Mouse (Mus musculus): ENCODE measurements around the gene P2rx6. TPM values are rescaled to one million over a fixed set of nuclear protein-coding genes. Genes with fewer than 3 reads are reported as not detected.
A peak's percentile ranks its signal among the peaks of the same experiment; 100 is the strongest.

The P2rx6 gene
- polyA plus RNA-seq, 1 experiment from 2014 or later, result 2.8 TPM

DNA sequence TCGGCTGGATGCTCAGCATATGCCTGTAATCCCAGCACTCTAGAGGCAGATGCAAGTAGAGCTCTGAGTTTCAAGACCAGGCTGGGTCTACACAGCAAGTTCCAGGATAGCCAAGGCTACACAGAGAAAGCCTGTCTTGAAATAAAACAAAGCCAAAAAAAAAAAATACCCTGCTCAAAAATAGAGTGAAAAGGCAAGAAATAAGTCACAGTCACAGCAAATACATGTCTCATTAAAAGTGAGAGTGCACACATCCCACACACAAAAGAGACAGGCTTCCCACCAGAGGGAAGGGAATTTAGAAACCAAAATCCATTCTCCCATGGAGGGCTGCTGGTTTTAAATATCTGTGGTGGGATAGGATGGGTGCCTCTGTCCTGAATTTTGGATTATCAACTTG is 1.9 kb downstream of the P2rx6 start:
- WGBS, result 23% methylated on average over 1 of the region's 1 CpGs
- Histone ChIP-seq H3K9me3 (replicated peaks) (no peaks in the 10 kb centered on the region), H3K36me3 (no peaks in the 10 kb centered on the region), H3K4me1 (peaks cover 24% of the 10 kb centered on the region), H3K4me3 (replicated peaks) (no peak overlapping the region), H3K27ac (replicated peaks) (no peak overlapping the region), H3K9ac (replicated peaks) (no peak overlapping the region), H3K4me2 (no peak overlapping the region), H3K27me3 (replicated peaks) (peaks cover 31% of the 10 kb centered on the region; the same call in 1 of the 2 replicates)
- no peak for ATAC-seq (ENCODE audit: low FRiP score)

DNA sequence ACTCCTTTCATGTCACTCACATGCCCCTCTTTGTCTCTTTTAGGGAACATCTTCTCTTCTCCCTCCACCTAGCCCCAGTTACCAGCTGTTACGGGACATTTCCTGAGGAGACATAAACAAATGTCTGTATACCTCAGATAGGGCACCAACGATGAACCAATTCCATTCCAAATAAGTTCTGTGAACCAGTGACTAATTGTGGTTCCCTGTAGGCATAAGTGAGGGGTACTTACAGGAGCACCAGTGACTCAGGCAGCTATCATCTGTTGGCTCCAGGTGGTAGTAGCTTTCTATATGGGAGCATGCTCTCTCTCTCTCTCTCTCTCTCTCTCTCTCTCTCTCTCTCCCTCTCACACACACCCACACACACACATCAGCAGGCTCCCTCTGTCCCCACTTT is 2.5 kb downstream of the P2rx6 start:
- H3K4me3 ChIP-seq (replicated peaks), result no peak overlapping the region
- 79% methylated on average over 2 of the region's 2 CpGs for WGBS
- H3K9ac ChIP-seq (replicated peaks), result no peak overlapping the region
- no peak for ATAC-seq (ENCODE audit: low FRiP score)
- H3K27ac ChIP-seq (replicated peaks), result no peak overlapping the region
- peaks cover 18% of the 10 kb centered on the region for H3K4me1 ChIP-seq
- H3K36me3 ChIP-seq, result no peaks in the 10 kb centered on the region
- no peaks in the 10 kb centered on the region for H3K9me3 ChIP-seq (replicated peaks)
- peaks cover 30% of the 10 kb centered on the region; the same call in 1 of the 2 replicates for H3K27me3 ChIP-seq (replicated peaks)
- H3K4me2 ChIP-seq, result no peak overlapping the region

DNA sequence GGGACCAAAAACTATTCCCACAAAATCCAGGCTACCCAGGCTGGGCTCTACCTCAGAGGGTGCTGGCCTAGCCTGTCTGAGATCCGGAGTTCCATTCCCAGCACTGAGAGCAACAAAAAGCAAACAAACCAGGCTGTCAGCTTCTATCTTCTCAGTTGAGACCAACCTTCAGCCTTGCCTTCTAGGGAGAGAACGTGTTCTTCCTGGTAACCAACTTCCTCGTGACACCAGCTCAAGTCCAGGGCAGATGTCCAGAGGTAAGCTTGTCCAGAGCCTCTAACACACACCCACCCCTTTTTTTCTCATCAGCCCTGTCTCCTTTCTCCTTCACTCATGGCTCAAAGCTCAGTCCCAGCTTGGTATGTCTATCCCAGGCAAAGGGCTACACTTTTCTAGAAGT is 3.1 kb downstream of the P2rx6 start:
- ATAC-seq (ENCODE audit: low FRiP score), result no peak
- no peaks in the 10 kb centered on the region for H3K9me3 ChIP-seq (replicated peaks)

DNA sequence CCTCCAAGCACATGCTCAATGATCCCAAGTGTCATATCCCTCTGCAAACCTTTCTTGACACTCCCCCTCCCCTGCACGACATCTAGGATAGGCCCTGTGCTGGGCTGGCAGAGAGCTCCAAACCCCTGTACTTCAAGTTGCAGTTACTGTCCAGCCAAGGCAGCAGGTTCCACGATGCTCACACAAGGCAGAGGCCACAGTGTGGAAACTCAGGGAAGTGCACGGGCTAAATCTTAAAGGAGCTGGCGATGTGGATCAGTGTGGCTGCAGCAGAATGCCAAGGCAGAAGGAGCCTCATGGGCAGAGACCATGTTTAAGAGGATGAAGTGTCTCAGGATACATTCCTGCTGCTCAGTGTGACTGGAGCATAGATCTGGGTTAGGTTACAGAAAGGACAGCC is 4.5 kb downstream of the P2rx6 start:
- no peak for ATAC-seq (ENCODE audit: low FRiP score)
- Histone ChIP-seq H3K4me2 (no peak overlapping the region), H3K36me3 (no peaks in the 10 kb centered on the region), H3K27me3 (replicated peaks) (peaks cover 13% of the 10 kb centered on the region; the same call in 1 of the 2 replicates), H3K4me3 (replicated peaks) (no peak overlapping the region), H3K9me3 (replicated peaks) (no peaks in the 10 kb centered on the region), H3K27ac (replicated peaks) (no peak overlapping the region), H3K9ac (replicated peaks) (no peak overlapping the region), H3K4me1 (peaks cover 10% of the 10 kb centered on the region)
- 28% methylated on average over 4 of the region's 4 CpGs for WGBS

More for the DNA sequence above, 3.1 kb downstream of the P2rx6 start:
- H3K9ac ChIP-seq (replicated peaks), result no peak overlapping the region
- no peak overlapping the region for H3K27ac ChIP-seq (replicated peaks)
- no peak overlapping the region for H3K4me3 ChIP-seq (replicated peaks)
- H3K27me3 ChIP-seq (replicated peaks), result peaks cover 24% of the 10 kb centered on the region; the same call in 1 of the 2 replicates
- no peaks in the 10 kb centered on the region for H3K36me3 ChIP-seq
- H3K4me2 ChIP-seq, result no peak overlapping the region
- WGBS, result 65% methylated on average over 3 of the region's 3 CpGs
- peaks cover 16% of the 10 kb centered on the region for H3K4me1 ChIP-seq

DNA sequence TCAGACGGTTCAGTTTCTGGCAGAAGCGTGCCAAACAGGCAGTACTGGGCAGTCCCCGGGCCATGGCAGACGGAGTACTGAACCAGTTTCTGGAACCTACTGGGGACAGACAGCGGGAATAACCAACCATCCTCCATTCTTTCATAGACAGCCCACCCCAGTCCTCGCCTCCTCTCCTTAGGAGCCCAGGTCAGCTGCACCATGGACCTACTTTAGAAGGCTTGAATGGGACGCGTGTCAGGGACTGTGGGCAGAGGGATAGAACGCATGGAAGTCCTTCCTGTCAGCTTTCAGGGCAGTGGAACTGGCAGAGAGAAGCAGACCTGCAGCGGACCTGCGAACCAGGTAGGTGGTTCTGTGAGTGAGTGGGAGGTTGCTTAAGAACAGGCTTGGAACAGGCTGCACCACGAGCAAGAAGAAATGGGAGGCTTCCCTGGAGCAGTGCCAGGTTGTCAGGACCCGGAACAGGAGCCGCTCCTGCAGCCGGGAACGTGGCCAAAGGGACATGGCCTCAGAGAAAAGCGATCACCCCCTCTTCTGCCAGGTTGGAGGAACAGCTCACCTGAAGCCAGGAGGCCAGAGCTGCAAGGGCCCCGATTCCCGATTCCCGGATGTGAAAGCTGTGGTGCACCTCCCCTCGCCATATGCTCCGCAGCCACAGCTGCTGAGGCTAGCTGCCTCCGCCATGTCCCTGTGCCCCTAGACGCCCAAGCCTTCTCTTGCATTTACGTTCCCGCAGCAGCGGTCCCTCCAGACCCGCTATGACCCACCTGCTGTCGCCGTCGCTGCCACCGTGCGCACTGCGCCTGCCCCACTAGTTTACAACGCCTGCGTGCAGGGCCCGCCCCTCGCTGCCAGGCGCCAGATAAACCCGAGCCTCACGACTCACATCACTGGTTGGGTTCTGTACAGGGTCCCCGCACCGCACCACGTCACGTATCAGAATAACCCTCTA is 14.5 kb downstream of the P2rx6 start:
- Histone ChIP-seq H3K36me3 (peaks cover 10% of the 10 kb centered on the region), H3K27ac (replicated peaks) (peak overlapping the region; percentile 69), H3K9ac (replicated peaks) (peak overlapping the region; percentile 74), H3K4me3 (replicated peaks) (peak overlapping the region; percentile 47), H3K4me1 (peaks cover 28% of the 10 kb centered on the region), H3K27me3 (replicated peaks) (peaks cover 24% of the 10 kb centered on the region), H3K4me2 (peak overlapping the region; percentile 72), H3K9me3 (replicated peaks) (no peaks in the 10 kb centered on the region)
- peak; percentile 92 for ATAC-seq (ENCODE audit: low FRiP score)
- 14% methylated on average over 45 of the region's 45 CpGs for WGBS

DNA sequence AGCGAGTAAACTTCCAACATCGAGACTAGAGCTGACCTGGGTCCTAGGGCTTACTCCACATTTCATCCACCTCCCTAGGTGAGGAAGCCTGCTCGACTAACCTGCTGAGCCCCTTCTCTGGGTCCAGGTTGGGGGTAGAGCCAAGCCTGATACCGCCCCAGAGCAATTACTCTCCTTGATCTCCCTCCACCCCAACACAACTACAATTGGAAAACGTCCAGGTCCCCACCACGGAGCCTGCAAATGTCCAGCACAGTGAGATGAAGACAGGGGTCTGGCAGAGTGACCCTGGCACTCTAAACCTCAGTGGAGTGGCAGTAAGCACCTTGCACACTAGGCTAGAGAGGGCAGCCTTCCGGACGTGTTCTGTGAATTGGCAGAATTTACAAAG is 15.1 kb downstream of the P2rx6 start:
- Histone ChIP-seq H3K4me2 (peak overlapping the region; percentile 72), H3K27ac (replicated peaks) (peak overlapping the region; percentile 69; the same call in 1 of the 2 replicates), H3K36me3 (peaks cover 10% of the 10 kb centered on the region), H3K27me3 (replicated peaks) (peaks cover 24% of the 10 kb centered on the region), H3K9me3 (replicated peaks) (no peaks in the 10 kb centered on the region), H3K9ac (replicated peaks) (peak overlapping the region; percentile 74), H3K4me1 (peaks cover 28% of the 10 kb centered on the region), H3K4me3 (replicated peaks) (peak overlapping the region; percentile 47)
- 12% methylated on average over 8 of the region's 8 CpGs for WGBS
- ATAC-seq (ENCODE audit: low FRiP score), result no peak

DNA sequence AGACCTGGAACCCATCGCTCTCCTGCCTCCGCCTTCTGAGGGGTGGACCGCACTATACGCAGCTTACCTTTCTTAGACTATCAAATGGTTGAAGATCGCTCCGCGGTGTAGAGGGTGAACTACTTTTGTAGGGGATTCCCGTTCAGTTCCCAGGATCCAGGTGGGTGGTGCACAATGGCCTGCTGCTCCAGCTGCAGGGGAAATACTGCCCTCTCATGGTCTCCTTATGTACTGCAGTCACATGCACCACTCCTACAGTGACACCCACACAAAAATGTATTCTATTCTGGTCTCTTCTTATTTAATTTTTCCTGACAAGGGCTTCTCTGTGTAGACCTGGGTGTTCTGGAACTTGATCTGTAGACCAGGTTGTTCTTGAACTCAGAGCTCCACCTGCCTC is 21.4 kb downstream of the P2rx6 start, which contains the start of gene Slc7a4:
TSS of gene Slc7a4 (minus strand) at position 151 of the 400 bp plus-strand sequence.
- Histone ChIP-seq H3K27me3 (replicated peaks) (peaks cover 4% of the 10 kb centered on the region; the same call in 1 of the 2 replicates), H3K4me3 (replicated peaks) (no peak within 1 kb of the TSS), H3K9me3 (replicated peaks) (no peaks in the 10 kb centered on the region), H3K4me2 (no peak within 1 kb of the TSS), H3K27ac (replicated peaks) (no peak within 1 kb of the TSS), H3K36me3 (no peaks in the 10 kb centered on the region), H3K4me1 (no peaks in the 10 kb centered on the region), H3K9ac (replicated peaks) (no peak within 1 kb of the TSS)
- 14% methylated on average over 8 of the region's 8 CpGs for WGBS
- no peak for ATAC-seq (ENCODE audit: low FRiP score)

DNA sequence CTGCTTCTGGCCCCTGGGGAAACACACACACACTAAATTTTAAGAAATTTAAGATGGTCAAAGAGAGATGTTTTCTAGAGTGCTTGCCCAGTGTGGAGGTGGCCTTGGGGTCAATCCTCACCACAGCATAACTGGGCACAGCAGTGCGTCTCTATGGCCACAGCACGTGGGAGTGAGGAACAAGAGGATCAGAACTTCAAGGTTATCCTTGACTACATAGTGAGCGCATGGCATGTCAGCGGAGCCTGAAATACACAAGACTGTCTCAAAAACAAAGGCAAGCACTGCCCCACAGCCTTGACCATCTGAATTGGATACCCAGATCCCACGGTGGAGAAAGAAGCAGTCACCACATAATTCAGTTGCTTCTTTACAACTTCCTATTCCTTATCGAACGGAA is 22.9 kb downstream of the P2rx6 start:
- Histone ChIP-seq H3K4me3 (replicated peaks) (no peak overlapping the region), H3K9ac (replicated peaks) (no peak overlapping the region), H3K27ac (replicated peaks) (no peak overlapping the region), H3K9me3 (replicated peaks) (0 out of 2 replicates have a peak, but pooled peaks cover 3% of the 10 kb centered on the region), H3K27me3 (replicated peaks) (no peaks in the 10 kb centered on the region), H3K4me2 (no peak overlapping the region), H3K4me1 (no peaks in the 10 kb centered on the region), H3K36me3 (no peaks in the 10 kb centered on the region)
- ATAC-seq (ENCODE audit: low FRiP score), result no peak
- 87% methylated on average over 7 of the region's 7 CpGs for WGBS

DNA sequence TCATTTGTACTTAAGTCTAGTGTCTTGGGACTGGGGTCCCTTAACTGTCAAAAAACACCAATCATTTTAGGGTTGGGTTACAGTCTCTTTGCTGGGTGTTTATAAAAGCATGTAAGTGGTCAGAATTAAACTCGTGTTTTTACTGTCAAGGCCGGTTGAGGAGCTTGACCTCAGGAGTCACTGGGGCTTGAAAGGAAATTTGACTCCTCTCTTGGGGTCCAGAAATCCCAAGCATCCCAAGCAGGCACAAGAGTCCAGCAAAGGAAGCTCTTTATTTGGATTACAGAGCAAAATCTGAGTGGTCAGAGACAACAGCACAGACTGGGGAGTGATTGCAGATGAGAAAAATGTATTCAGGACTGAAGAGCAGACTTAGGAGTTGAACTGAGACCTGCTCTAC is 29.0 kb downstream of the P2rx6 start:
- Histone ChIP-seq H3K4me1 (no peaks in the 10 kb centered on the region), H3K9ac (replicated peaks) (no peak overlapping the region), H3K27ac (replicated peaks) (no peak overlapping the region), H3K27me3 (replicated peaks) (no peaks in the 10 kb centered on the region), H3K4me2 (no peak overlapping the region), H3K36me3 (no peaks in the 10 kb centered on the region), H3K9me3 (replicated peaks) (0 out of 2 replicates have a peak, but pooled peaks cover 3% of the 10 kb centered on the region), H3K4me3 (replicated peaks) (no peak overlapping the region)
- WGBS, result 64% methylated on average over 2 of the region's 2 CpGs
- no peak for ATAC-seq (ENCODE audit: low FRiP score)

DNA sequence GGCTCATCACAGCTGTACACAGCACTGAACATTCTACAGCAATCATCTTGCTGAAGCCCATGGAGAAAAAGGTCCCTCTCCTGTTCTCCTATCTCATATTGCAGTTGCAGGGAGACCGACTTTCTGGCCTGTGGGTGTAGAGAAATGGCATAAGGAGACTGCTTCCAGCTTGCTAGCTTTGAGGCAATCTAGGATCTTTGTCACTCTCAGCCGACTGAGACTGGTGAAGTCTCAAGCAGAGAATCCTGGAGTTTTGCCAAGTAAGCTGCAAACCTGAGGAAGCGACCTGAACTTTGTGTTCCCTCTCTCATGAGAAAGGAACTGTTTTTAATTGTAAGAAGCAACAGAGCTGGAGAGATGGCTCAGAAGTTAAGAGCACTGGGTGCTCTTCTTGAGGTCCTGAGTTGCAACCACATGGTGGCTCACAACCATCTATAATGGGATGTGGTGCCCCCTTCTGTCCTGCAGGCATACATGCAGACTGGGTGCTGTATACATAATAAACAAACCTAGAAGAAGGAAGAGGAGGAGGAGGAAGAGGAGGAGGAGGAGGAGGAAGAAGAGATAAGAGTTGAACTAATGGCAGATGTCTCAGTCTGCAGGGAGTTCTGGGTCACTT is 39.4 kb downstream of the P2rx6 start:
- WGBS, result 70% methylated on average over 3 of the region's 3 CpGs
- H3K36me3 ChIP-seq, result no peaks in the 10 kb centered on the region
- H3K9ac ChIP-seq (replicated peaks), result no peak overlapping the region
- no peaks in the 10 kb centered on the region for H3K9me3 ChIP-seq (replicated peaks)
- no peak overlapping the region for H3K4me3 ChIP-seq (replicated peaks)
- H3K4me1 ChIP-seq, result no peaks in the 10 kb centered on the region
- no peak overlapping the region for H3K27ac ChIP-seq (replicated peaks)
- ATAC-seq (ENCODE audit: low FRiP score), result no peak
- no peaks in the 10 kb centered on the region for H3K27me3 ChIP-seq (replicated peaks)
- H3K4me2 ChIP-seq, result no peak overlapping the region

DNA sequence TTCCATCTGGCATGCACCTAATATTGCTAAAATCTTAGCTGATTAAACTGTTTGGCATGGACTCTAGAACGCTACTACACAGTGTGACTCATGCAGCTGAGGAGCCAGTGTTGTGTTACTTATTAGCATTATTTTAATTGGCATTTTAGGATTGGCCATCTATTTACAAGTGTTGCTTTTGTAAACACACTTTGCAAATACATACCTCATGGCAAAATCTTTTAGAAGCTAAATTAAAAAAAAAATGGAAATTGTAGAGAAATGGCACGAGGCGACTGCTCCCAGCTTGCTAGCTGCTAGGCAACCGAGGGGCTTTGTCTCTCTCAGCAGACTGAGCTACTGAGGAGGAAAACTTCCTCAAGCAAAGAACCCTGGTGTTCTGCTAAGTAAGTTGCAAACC is 43.3 kb downstream of the P2rx6 start:
- no peaks in the 10 kb centered on the region for H3K36me3 ChIP-seq
- WGBS, result 60% methylated on average over 4 of the region's 4 CpGs
- no peak overlapping the region for H3K4me2 ChIP-seq
- ATAC-seq (ENCODE audit: low FRiP score), result no peak
- H3K9ac ChIP-seq (replicated peaks), result no peak overlapping the region
- no peak overlapping the region for H3K4me3 ChIP-seq (replicated peaks)
- H3K4me1 ChIP-seq, result no peaks in the 10 kb centered on the region
- H3K27ac ChIP-seq (replicated peaks), result no peak overlapping the region
- H3K27me3 ChIP-seq (replicated peaks), result no peaks in the 10 kb centered on the region
- no peaks in the 10 kb centered on the region for H3K9me3 ChIP-seq (replicated peaks)

DNA sequence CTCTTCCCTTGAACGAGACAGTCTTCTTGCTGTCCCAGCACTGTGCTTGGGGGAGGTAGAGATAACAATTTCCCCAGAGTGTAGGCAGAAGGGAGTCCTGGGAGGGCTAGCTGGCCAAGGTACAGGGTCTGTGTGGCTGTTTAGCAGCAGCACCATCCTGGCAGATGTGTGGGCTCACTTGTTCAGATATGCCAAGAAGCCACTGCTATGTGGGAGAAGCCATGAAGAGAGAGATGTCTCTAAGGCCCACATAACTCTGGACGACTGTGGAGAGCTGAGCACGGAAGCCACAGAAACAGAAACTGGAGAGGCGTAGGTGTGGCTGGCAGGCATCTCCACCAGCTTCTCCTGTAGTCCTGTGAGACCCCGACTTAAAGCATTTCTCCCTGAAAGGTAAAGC is 44.0 kb downstream of the P2rx6 start:
- no peak overlapping the region for H3K4me2 ChIP-seq
- ATAC-seq (ENCODE audit: low FRiP score), result no peak

More for the DNA sequence above, 44.0 kb downstream of the P2rx6 start:
- no peaks in the 10 kb centered on the region for H3K9me3 ChIP-seq (replicated peaks)
- no peaks in the 10 kb centered on the region for H3K4me1 ChIP-seq
- 82% methylated on average over 5 of the region's 5 CpGs for WGBS
- H3K27ac ChIP-seq (replicated peaks), result no peak overlapping the region
- H3K9ac ChIP-seq (replicated peaks), result no peak overlapping the region
- no peaks in the 10 kb centered on the region for H3K27me3 ChIP-seq (replicated peaks)
- H3K36me3 ChIP-seq, result no peaks in the 10 kb centered on the region
- no peak overlapping the region for H3K4me3 ChIP-seq (replicated peaks)
